Mouse (Mus musculus) kidney, postnatal 0 days (tissue): ENCODE results near the gene Ncapd2. TPM values are rescaled to one million over a fixed set of nuclear protein-coding genes. Genes with fewer than 3 reads are reported as not detected.

Experiments used
- ATAC-seq: fragments of 200-750 bp; cut with Nextera tagmentation; replicated peaks from 2 replicates; pipeline ENCODE4 v1.8.0; 2017; ENCODE audit warnings: low read depth, moderate number of reproducible peaks, moderate TSS enrichment, moderate library complexity; ENCODE audit not compliant: low FRiP score
- DNase-seq: peaks from one replicate; pipeline ENCODE4 v3.0.0-alpha.2; 2016; ENCODE audit warnings: low spot score
- H3K27ac ChIP-seq: fragments of 300-500 bp; sonication (generic); 2 replicates; pipeline ENCODE4 v1.5.1; 2014; ENCODE audit warnings: mild to moderate bottlenecking
- H3K27me3 ChIP-seq: fragments of 300-500 bp; sonication (generic); 2 replicates; pipeline ENCODE4 v1.6.1; 2014; ENCODE audit warnings: low read length, mixed read lengths; ENCODE audit not compliant: insufficient read depth
- H3K36me3 ChIP-seq: fragments of 300-500 bp; sonication (generic); 2 replicates; pipeline ENCODE4 v1.6.1; 2014; ENCODE audit warnings: low read length, mixed read lengths; ENCODE audit not compliant: insufficient read depth
- H3K4me1 ChIP-seq: fragments of 300-500 bp; sonication (generic); replicated peaks from 2 replicates; pipeline ENCODE4 v1.6.1; 2014; ENCODE audit warnings: antibody characterized with exemption, low read length, mixed read lengths; ENCODE audit not compliant: insufficient read depth
- H3K4me2 ChIP-seq: fragments of 300-500 bp; sonication (generic); 2 replicates; pipeline ENCODE4 v1.6.1; 2014; ENCODE audit warnings: mild to moderate bottlenecking, low read length, moderate library complexity, mixed read lengths
- H3K4me3 ChIP-seq: fragments of 300-500 bp; sonication (generic); replicated peaks from 2 replicates; pipeline ENCODE4 v1.5.1; 2014; ENCODE audit warnings: low read depth, low read length
- H3K9ac ChIP-seq: fragments of 300-500 bp; sonication (generic); 2 replicates; pipeline ENCODE4 v1.6.1; 2014; ENCODE audit warnings: low read depth, low read length
- H3K9me3 ChIP-seq: fragments of 300-500 bp; sonication (generic); replicated peaks from 2 replicates; pipeline ENCODE4 v1.6.1; 2016; ENCODE audit warnings: low read length, inconsistent platforms, mixed read lengths
- CTCF ChIP-seq: IDR thresholded peaks from 2 replicates; pipeline ENCODE4 v1.5.1; 2016; ENCODE audit warnings: antibody characterized with exemption, low read depth, mild to moderate bottlenecking, moderate library complexity
- WGBS: fragments of 180-500 bp; shearing (Covaris S2); extraction: QIAGEN DNeasy Blood & Tissue Kit; methylation state at CpG from one replicate; pipeline ENCODE4 v1.1.7; 2014; 5-methylcytosine and 5-hydroxymethylcytosine counted together
- polyA plus RNA-seq: library from polyadenylated mRNA; unstranded; fragments of >200 nt; fragmentation: Nextera tagmentation; extraction: Ambion mirVana; gene quantifications from 2 replicates; pipeline ENCODE4 v1.2.1, GENCODE M21; 2015

Gene Ncapd2
- polyA plus RNA-seq, 1 experiment from 2014 or later = 43.8 TPM

GRCm38 (mm10) chr6:125143128-125143527 lies 48.4 kb downstream of the Ncapd2 start:
- TF ChIP-seq CTCF = no peak
- WGBS = 75% methylated on average over 3 of the region's 3 CpGs
- H3K27me3 ChIP-seq = no peaks in the 10 kb centered on the region

GRCm38 (mm10) chr6:125142436-125142835 lies 49.1 kb downstream of the Ncapd2 start:
- H3K4me2 ChIP-seq = no peak overlapping the region
- H3K4me3 ChIP-seq = no peak overlapping the region
- no peak overlapping the region for H3K27ac ChIP-seq
- no peak overlapping the region for H3K9ac ChIP-seq
- TF ChIP-seq CTCF = no peak
- peaks cover 35% of the 10 kb centered on the region for H3K36me3 ChIP-seq
- 88% methylated on average over 8 of the region's 8 CpGs for WGBS
- DNase-seq (no peak), ATAC-seq (no peak)
- H3K4me1 ChIP-seq = peaks cover 20% of the 10 kb centered on the region
- no peaks in the 10 kb centered on the region for H3K27me3 ChIP-seq
- H3K9me3 ChIP-seq = no peaks in the 10 kb centered on the region

More at GRCm38 (mm10) chr6:125143128-125143527, 48.4 kb downstream of the Ncapd2 start:
- no peak for ATAC-seq
- no peak overlapping the region for H3K9ac ChIP-seq
- no peak overlapping the region for H3K4me2 ChIP-seq
- H3K36me3 ChIP-seq = peaks cover 32% of the 10 kb centered on the region
- H3K4me3 ChIP-seq = no peak overlapping the region
- H3K4me1 ChIP-seq = peaks cover 25% of the 10 kb centered on the region
- H3K27ac ChIP-seq = no peak overlapping the region
- no peaks in the 10 kb centered on the region for H3K9me3 ChIP-seq
- DNase-seq = no peak

GRCm38 (mm10) chr6:125139747-125140146 lies 51.8 kb downstream of the Ncapd2 start:
- Histone ChIP-seq H3K4me1 (no peaks in the 10 kb centered on the region), H3K27ac (no peak overlapping the region), H3K9ac (no peak overlapping the region), H3K4me2 (no peak overlapping the region), H3K27me3 (no peaks in the 10 kb centered on the region), H3K9me3 (no peaks in the 10 kb centered on the region), H3K36me3 (peaks cover 50% of the 10 kb centered on the region), H3K4me3 (no peak overlapping the region)
- WGBS = 90% methylated on average over 7 of the region's 7 CpGs
- ATAC-seq (no peak), DNase-seq (no peak)
- TF ChIP-seq CTCF = no peak

- Histone ChIP-seq H3K27me3 (no peaks in the 10 kb centered on the region), H3K36me3 (peaks cover 62% of the 10 kb centered on the region), H3K9ac (no peak overlapping the region), H3K4me3 (no peak overlapping the region), H3K9me3 (no peaks in the 10 kb centered on the region), H3K4me2 (no peak overlapping the region), H3K4me1 (no peaks in the 10 kb centered on the region), H3K27ac (no peak overlapping the region)
- WGBS = 91% methylated on average over 19 of the region's 19 CpGs
- ATAC-seq (no peak), DNase-seq (peak; percentile 48)
- TF ChIP-seq CTCF = peak; percentile 69
These were observed 54.4 kb downstream of the Ncapd2 start for GRCm38 (mm10) chr6:125137002-125137671.

- H3K9ac ChIP-seq = peak overlapping the region; percentile 77
- H3K27me3 ChIP-seq = no peaks in the 10 kb centered on the region
- H3K4me3 ChIP-seq = peak overlapping the region; percentile 73
- peaks cover 44% of the 10 kb centered on the region for H3K36me3 ChIP-seq
- 5% methylated on average over 11 of the region's 11 CpGs for WGBS
- peaks cover 3% of the 10 kb centered on the region; the same call in 1 of the 2 replicates for H3K4me1 ChIP-seq
- no peak for TF ChIP-seq CTCF
- DNase-seq (no peak), ATAC-seq (no peak)
- no peaks in the 10 kb centered on the region for H3K9me3 ChIP-seq
- no peak overlapping the region; the same call in 1 of the 2 replicates for H3K27ac ChIP-seq
- H3K4me2 ChIP-seq = peak overlapping the region; percentile 83
These were observed 59.0 kb downstream of the Ncapd2 start for GRCm38 (mm10) chr6:125132470-125132869.

GRCm38 (mm10) chr6:125131302-125132156 lies 60.0 kb downstream of the Ncapd2 start, which contains the start of gene Nop2:
Gene Nop2, plus strand, starts transcription at chr6:125131909.
- Histone ChIP-seq H3K9ac (peak within 1 kb of the TSS; percentile 77), H3K27me3 (no peaks in the 10 kb centered on the region), H3K4me1 (peaks cover 3% of the 10 kb centered on the region; the same call in 1 of the 2 replicates), H3K9me3 (no peaks in the 10 kb centered on the region), H3K4me3 (peak within 1 kb of the TSS; percentile 73), H3K4me2 (peak within 1 kb of the TSS; percentile 83), H3K36me3 (peaks cover 42% of the 10 kb centered on the region), H3K27ac (peak within 1 kb of the TSS; percentile 85)
- peak; percentile 92 for ATAC-seq
- DNase-seq = peak; percentile 96
- WGBS = under 1% methylated on average over 66 of the region's 66 CpGs
- TF ChIP-seq CTCF = no peak; the same call in 1 of the 2 replicates
